Mouse (Mus musculus) T-helper 17 cell (primary cell): ENCODE results near the gene Efhd1.

Experiments
- in situ Hi-C, 2 experiments: fragments of 300-600 bp; cut with MboI, MseI; formaldehyde crosslinking; loops; 1 replicate in 1 of 2; 2 replicates in 1 of 2; pipeline ENCODE4 v1.15.1; 2025; ENCODE audit warnings: high pct_unique_total_duplicates in 2 of 2

Efhd1 gene

GRCm38 (mm10) chr1:87266296-87267090 is 2.3 kb downstream of the Efhd1 start:
- in situ Hi-C loops = no loop called here

DNA sequence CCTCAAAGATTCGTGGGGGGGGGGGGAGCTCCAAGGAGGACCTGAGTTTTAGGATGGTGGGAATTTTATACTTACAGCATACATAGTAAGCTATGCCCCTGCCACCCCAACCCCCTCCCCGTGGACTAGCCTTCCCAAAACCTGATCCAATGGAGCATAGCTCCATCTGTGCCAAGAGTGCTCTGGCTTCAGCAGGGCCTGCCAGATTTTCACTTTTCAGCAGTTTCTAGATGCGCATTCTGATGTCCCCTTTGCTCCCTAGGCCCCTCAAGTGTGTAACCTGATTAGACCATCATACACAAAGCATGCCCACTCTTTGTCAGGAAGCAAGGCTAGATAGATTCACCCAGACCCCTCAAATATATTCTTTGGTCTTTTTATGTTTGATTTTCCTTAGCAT is 6.0 kb downstream of the Efhd1 start:
- in situ Hi-C loops = no loop called here

- in situ Hi-C loops = no loop called here
These were observed 6.7 kb downstream of the Efhd1 start for GRCm38 (mm10) chr1:87270641-87271467.

DNA sequence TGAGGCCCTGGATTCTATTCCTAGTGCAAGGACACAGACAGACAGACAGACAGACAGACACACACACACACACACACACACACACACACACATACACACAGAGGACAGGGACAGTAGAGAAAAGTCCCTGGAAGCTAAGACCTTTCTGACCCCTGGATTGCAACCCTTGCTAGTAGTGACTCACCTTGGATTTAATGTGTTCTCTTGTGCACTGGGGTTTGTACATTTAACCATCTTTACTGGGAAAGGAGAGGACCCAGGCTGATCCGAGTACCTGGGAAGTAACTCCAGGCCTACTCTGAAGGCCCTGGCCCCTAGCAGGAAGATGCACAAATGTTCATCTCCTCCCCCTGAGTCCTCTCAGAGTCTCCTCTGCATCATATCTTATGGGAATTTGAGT is 7.4 kb downstream of the Efhd1 start:
- in situ Hi-C loops = no loop called here

DNA sequence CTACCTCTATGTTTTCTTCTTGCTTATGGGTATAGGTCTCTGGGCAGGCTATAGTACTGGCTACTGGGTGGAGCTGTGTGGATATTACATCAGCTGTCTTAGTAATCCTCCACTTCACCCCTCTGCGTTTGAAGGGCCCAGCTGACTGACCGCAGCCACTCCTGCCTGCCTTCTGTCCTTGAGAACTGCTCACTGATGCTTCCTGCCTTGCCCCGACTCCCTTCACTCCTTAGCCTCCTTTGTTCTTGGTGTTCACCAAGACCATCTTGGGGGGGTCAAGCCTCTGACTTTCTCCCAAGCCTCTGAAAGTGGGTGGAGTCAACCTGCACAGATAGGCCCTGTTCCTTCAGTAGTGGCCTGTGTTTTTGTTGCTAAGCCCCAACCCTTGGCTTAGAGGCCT is 8.3 kb downstream of the Efhd1 start:
- in situ Hi-C loops = no loop called here

DNA sequence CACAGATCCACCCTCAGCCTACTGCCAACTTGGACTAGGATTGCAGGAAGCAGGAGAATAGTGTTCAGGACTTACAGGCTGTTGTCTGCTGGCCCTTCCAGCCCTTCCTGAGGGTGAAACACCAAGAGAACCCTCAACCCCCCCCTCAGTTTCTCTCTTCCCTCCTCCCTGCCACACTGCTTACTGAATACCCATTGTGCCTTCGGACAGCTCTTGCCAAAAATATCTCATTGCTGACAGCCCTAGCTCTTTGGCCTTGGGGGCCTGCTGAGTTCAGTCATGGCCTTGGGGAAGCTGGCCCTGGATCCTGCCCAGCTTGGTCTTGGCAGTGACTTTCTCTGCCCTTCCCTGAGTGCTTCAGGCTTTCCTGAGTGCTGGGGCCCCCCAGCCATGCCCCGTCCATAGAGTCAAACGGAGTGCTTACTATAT is 9.4 kb downstream of the Efhd1 start:
- in situ Hi-C loops = no loop called here

DNA sequence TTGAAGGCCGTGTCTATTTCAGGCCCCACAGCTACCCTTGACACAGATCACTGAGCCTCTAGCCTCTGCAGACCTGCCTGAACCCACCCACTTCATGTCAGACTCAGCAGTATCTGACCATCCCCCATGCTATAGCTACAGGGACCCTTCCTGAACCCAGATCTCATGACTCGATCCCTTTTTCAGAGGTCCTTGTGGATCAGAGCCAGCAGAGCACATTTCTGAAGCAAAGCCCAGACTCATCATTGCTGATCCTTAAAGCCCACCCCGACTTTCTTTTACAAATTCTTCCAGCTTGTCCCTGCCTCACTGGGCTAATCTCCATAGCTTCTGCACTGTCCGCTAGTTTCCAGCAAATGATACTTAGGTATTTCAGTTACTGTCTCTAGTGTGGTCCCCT is 10.0 kb downstream of the Efhd1 start:
- in situ Hi-C loops = no loop called here

DNA sequence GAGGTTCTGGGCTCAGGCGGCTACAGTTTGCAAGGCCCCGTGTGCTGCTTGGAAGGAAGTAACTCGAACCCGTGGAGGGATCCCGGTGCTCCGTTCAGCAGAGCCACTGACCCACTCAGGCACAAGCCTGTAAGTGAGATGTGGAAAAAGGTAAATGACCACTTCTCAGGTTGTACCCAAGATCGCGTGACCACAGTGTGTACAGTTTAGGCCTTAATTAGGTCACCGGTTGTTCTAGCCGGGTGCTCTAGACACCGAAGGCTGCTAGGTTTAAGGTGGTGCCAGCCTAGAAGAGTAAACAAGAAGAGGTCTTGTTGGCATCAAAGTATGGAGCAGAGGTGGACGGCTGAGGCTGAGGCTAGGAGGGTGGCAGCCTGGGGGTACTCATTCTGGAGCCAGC is 11.0 kb downstream of the Efhd1 start:
- in situ Hi-C loops = no loop called here

DNA sequence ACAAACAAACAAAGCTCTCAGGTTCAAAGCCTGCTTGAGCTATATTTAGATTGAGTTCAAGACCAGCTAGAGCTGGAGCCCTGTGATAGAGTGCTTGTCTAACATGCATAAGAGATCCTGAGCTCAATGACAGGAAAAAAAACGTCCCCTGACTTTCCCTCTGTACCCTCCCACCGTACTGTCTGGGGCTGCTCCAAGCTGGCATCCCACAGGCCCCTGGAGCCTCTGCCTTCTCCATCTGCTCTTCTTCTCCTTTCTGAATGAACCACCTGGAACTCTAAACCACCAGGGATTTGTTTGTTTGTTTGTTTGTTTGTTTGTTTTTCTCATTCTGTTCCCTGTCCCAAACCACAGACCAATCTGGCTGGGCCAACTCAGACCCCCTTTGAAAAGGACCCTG is 11.9 kb downstream of the Efhd1 start:
- in situ Hi-C loops = no loop called here

DNA sequence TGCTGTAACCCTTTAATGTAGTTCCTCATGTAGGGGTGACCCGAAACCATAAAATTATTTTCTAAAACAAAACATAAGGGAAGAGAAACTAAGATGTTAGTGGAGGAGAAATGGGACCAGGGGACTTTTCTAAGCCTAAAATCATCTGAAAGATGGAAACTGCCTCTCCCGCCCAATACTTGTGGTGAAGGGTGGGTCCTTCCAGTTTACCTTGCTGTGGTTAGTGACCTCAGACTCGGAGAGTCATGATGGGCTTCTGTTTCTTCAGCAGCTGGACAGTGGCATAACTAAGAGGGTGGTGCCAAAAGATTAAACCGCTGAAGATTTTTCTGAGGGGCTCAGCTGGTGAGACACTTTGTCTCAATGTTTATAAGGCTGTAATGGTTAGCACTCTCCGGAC is 16.1 kb downstream of the Efhd1 start:
- in situ Hi-C loops = no loop called here

- in situ Hi-C loops = no loop called here
These were observed 17.6 kb downstream of the Efhd1 start for GRCm38 (mm10) chr1:87281599-87282412.

DNA sequence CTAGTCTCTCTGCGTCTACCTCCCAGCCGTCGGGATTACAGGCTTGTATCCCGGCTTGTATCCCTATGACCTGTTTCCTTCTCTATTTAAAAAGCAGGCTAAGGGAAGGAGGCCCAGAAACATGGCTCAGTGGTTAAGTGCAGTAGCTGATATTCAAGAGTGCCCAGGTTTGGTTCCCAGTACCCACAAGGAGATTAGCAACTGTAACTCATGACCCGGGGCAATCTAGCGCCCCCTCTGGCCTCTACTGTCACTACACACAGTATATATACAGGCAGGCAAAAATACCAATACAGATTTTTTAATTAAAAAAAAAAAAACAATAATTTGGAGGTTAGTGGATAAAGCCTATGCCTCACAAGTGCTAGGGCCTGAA is 18.2 kb downstream of the Efhd1 start:
- in situ Hi-C loops = no loop called here

- in situ Hi-C loops = no loop called here
These were observed 19.3 kb downstream of the Efhd1 start for GRCm38 (mm10) chr1:87283410-87283960.

GRCm38 (mm10) chr1:87287105-87287504 is 22.9 kb downstream of the Efhd1 start:
- in situ Hi-C loops = no loop called here

GRCm38 (mm10) chr1:87291416-87291815 is 27.3 kb downstream of the Efhd1 start:
- in situ Hi-C loops = loop anchor here in 1 of 2 experiments (10.0 kb wide), 1 partner anchor 1023 kb away; no protein-coding TSS in a partner anchor

DNA sequence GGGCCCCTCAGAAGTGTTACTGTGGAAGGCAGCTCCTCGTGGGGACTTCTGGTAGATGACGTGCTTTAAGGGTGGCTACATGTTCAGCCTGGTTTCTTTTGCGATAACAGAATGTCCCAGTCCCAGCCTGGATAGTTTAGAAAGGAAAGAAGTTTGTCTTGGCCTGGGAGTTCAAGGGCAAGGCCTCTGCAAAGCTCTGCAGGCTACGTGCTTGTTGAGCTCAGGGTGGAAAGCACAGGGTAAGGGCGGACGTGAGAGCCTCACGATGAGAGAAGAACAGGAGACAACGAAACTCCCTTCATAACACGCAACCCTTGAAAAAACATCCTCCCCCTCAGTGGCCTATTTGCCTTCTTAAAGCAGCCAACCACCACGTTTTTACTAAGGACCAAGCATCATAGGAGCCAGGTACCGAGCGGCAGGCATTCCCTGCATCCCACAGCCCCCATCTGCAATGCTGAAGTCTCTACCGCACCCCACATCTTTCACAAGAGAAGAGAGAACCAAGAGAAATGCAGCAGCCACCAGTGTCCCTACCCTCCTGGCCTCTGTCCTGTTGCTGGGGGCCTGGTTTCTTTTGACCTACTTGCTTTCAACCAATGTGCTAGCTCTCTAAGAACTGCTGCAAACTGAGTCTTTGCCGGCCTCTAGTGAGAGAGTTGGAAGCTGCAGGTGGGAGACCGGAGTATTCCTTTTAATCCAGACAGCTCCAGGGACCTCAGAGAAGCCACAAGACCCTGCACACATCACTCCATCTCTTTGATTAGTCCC is 28.4 kb downstream of the Efhd1 start:
- in situ Hi-C loops = loop anchor here in 1 of 2 experiments (10.0 kb wide), 1 partner anchor 1022 kb away; no protein-coding TSS in a partner anchor

DNA sequence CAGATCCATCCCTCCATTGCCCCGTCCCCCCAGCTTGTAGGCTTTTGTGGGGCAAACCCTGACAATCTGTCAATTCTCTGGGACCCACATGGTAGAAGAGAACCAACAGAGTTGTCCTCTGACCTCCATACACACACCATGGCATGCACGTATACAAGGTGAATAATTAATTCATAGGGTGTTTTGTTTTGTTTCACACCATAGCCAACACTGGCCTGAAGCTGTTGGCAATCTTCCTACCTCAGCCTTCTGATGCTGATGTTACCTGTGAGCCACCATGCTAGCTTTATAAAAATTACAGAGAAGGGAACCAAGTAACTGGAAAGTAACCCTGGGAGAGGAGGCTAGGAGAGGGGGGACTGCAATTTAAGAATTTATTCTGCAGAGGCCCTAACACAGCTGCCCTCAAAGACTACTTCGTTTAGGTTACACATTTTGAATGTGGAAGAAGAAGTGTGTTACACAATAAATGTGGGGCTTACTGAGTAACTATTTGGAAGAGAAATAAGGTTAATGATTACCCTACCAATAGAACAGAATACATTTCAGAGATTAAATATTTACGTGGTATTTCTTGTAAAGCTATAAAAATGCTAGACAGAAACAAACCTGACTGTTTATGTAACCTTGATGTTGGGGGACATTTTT is 30.0 kb downstream of the Efhd1 start:
- in situ Hi-C loops = loop anchor here in 1 of 2 experiments (10.0 kb wide), 1 partner anchor 1021 kb away; no protein-coding TSS in a partner anchor

DNA sequence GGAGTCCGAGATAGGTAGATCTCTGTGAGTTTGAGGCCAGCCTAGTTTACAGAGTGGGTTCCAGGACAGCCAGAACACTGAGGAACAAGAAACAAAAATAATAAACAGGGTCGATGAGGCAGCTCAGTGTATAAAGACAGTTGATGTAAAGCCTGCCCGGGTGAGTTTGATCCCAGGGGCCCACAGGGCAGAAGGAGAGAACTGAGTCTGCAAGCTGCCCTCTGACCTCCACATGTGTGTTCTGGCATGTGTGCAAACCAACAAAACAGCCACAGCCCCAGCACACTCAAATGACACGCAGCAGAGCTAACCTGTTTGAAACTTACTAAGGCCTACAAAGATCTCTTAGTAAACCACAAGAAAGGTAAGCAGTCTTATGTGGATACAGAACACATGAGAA is 30.8 kb downstream of the Efhd1 start:
- in situ Hi-C loops = loop anchor here in 1 of 2 experiments (10.0 kb wide), 1 partner anchor 1020 kb away; no protein-coding TSS in a partner anchor

GRCm38 (mm10) chr1:87297346-87297925 is 33.3 kb downstream of the Efhd1 start:
- in situ Hi-C loops = loop anchor here in 1 of 2 experiments (10.0 kb wide), 1 partner anchor 1017 kb away; no protein-coding TSS in a partner anchor
